13 mouse cellular contexts compared by ENCODE assay signal in genomic region chr7:139779876-139780275, GRCm38 (mm10). TPM values are rescaled to one million over a fixed set of nuclear protein-coding genes. Genes with fewer than 3 reads are reported as not detected.
DNase-seq lines count a peak whose midpoint lies in the region.
"Had no signal": no experiment of that assay in that cellular context is flagged by ENCODE, and none has a peak within 500 bp of the region (broad histone marks: within the 10 kb centered on the region; RNA-seq: fewer than 3 reads in every experiment).

No protein-coding gene starts in this region.

- DNase-seq in cerebellum, postnatal 10 days = peak; percentile 76 to 91
- no peak for DNase-seq in cerebellum, adult 8-10 months
- DNase-seq in layer of hippocampus, postnatal 10 days (ENCODE audit: low spot score in 2 of 2) = peak; percentile 27 to 41
- no peak for DNase-seq in layer of hippocampus, adult 9-10 months (ENCODE audit: low spot score)
- peak; percentile 67 to 70 for DNase-seq in right cerebral cortex, postnatal 10 days (ENCODE audit: low spot score in 2 of 2)
- no peak for DNase-seq in right cerebral cortex, postnatal 36 days (ENCODE audit: low spot score in 2 of 2)
- no peak for DNase-seq in lung, postnatal 14 days
- DNase-seq: adrenal gland, adult 2 months; adrenal gland, postnatal 36 days; heart, adult 2 months; heart, postnatal 14 days; kidney, adult 11 months had no signal

RNA-seq across cellular contexts. Expression of gene Adgra1, which starts 54.1 kb away (rescaled TPM):
- total RNA-seq in layer of hippocampus, postnatal 10 days (2021) = 10 to 100 TPM; 47.8 to 49.8 TPM
- total RNA-seq: heart, postnatal 14 days; hematopoietic stem cell, adult 5-6 weeks had no signal

Comparison
In these comparisons a context has a peak if more than half of its experiments do, and no peak if none do; other contexts are left out.
1. DNase-seq: peak in cerebellum, postnatal 10 days (2 of 2), layer of hippocampus, postnatal 10 days (2 of 2) and right cerebral cortex, postnatal 10 days (2 of 2); none in cerebellum, adult 8-10 months (single experiment), layer of hippocampus, adult 9-10 months (single experiment), right cerebral cortex, postnatal 36 days (0 of 2) and lung, postnatal 14 days (single experiment).